Mouse (Mus musculus): ENCODE measurements around the gene Olfr1416.

Olfr1416 gene

GRCm38 (mm10) chr1:92432791-92433190 lies 52.1 kb downstream of the Olfr1416 start:
- no peak for DNase-seq (ENCODE audit: extremely low spot score, low read depth, low spot score)

- no peak for DNase-seq (ENCODE audit: extremely low spot score, low read depth, low spot score)
These were observed 52.8 kb downstream of the Olfr1416 start for GRCm38 (mm10) chr1:92432098-92432497.

GRCm38 (mm10) chr1:92431420-92431819 lies 53.5 kb downstream of the Olfr1416 start:
- DNase-seq (ENCODE audit: extremely low spot score, low read depth, low spot score), result no peak

GRCm38 (mm10) chr1:92430991-92431390 lies 53.9 kb downstream of the Olfr1416 start:
- DNase-seq (ENCODE audit: extremely low spot score, low read depth, low spot score), result no peak

Data from hindlimb bud, embryonic 11.5 days (tissue).